Mouse (Mus musculus) midbrain, embryonic 11.5 days (tissue): Measurements from ENCODE around the gene Tesc. TPM values are rescaled to one million over a fixed set of nuclear protein-coding genes. Genes with fewer than 3 reads are reported as not detected.
A peak's percentile ranks its signal among the peaks of the same experiment; 100 is the strongest.

Experiments
- ATAC-seq: fragments of 200-750 bp; cut with Nextera tagmentation; 2 replicates; pipeline ENCODE4 v1.8.0; 2017; ENCODE audit warnings: moderate TSS enrichment, moderate library complexity; ENCODE audit not compliant: low FRiP score
- DNase-seq: peaks from one replicate; pipeline ENCODE4 v3.0.0; 2015; ENCODE audit warnings: low spot score; ENCODE audit errors: missing footprints
- H3K27ac ChIP-seq: fragments of 300-500 bp; sonication (generic); 2 replicates; pipeline ENCODE4 v1.5.1; 2014; ENCODE audit warnings: low read depth, low read length
- H3K27me3 ChIP-seq: fragments of 300-500 bp; sonication (generic); 2 replicates; pipeline ENCODE4 v1.6.1; 2014; ENCODE audit warnings: mild to moderate bottlenecking, low read length, moderate library complexity, mixed read lengths; ENCODE audit not compliant: control insufficient read depth, insufficient read depth
- H3K36me3 ChIP-seq: fragments of 300-500 bp; sonication (generic); 2 replicates; pipeline ENCODE4 v1.6.1; 2014; ENCODE audit warnings: mild to moderate bottlenecking, low read length, moderate library complexity, mixed read lengths; ENCODE audit not compliant: control insufficient read depth, insufficient read depth
- H3K4me1 ChIP-seq: fragments of 300-500 bp; sonication (generic); 2 replicates; pipeline ENCODE4 v1.6.1; 2014; ENCODE audit warnings: low read length; ENCODE audit not compliant: control insufficient read depth, insufficient read depth
- H3K4me2 ChIP-seq: fragments of 300-500 bp; sonication (generic); 2 replicates; pipeline ENCODE4 v1.6.1; 2014; ENCODE audit warnings: mild to moderate bottlenecking, moderate library complexity
- H3K4me3 ChIP-seq: fragments of 300-500 bp; sonication (generic); 2 replicates; pipeline ENCODE4 v1.5.1; 2014; ENCODE audit warnings: low read depth, low read length
- H3K9ac ChIP-seq: fragments of 300-500 bp; sonication (generic); 2 replicates; pipeline ENCODE4 v1.6.1; 2014; ENCODE audit warnings: low read length
- H3K9me3 ChIP-seq: fragments of 300-500 bp; sonication (generic); 2 replicates; pipeline ENCODE4 v1.6.1; 2016; ENCODE audit warnings: low read length; ENCODE audit not compliant: control insufficient read depth
- WGBS: fragments of 180-500 bp; shearing (Covaris S2); extraction: QIAGEN DNeasy Blood & Tissue Kit; methylation state at CpG from one replicate; pipeline ENCODE4 v1.1.7; 2014; 5-methylcytosine and 5-hydroxymethylcytosine counted together
- polyA plus RNA-seq: library from polyadenylated mRNA; unstranded; fragments of >200 nt; fragmentation: Nextera tagmentation; extraction: Ambion mirVana; gene quantifications from 2 replicates; pipeline ENCODE4 v1.2.1, GENCODE M21; 2014

Tesc gene
- polyA plus RNA-seq, 1 experiment from 2014 or later: 1.2 TPM

- ATAC-seq: peak; percentile 40; the same call in 1 of the 2 replicates
- peaks cover 11% of the 10 kb centered on the region for H3K36me3 ChIP-seq
- H3K9ac ChIP-seq: no peak overlapping the region
- no peak overlapping the region for H3K27ac ChIP-seq
- DNase-seq: no peak
- H3K9me3 ChIP-seq: no peaks in the 10 kb centered on the region
- 78% methylated on average over 11 of the region's 11 CpGs for WGBS
- no peak overlapping the region for H3K4me2 ChIP-seq
- H3K4me1 ChIP-seq: no peaks in the 10 kb centered on the region
- no peaks in the 10 kb centered on the region for H3K27me3 ChIP-seq
- H3K4me3 ChIP-seq: no peak overlapping the region
These were observed 65.9 kb downstream of the Tesc start for GRCm38 (mm10) chr5:118093321-118094035.

- ATAC-seq (no peak), DNase-seq (no peak)
- Histone ChIP-seq H3K27me3 (no peaks in the 10 kb centered on the region), H3K9me3 (no peaks in the 10 kb centered on the region), H3K4me1 (no peaks in the 10 kb centered on the region), H3K4me2 (no peak overlapping the region), H3K4me3 (no peak overlapping the region), H3K9ac (no peak overlapping the region), H3K36me3 (peaks cover 11% of the 10 kb centered on the region), H3K27ac (no peak overlapping the region)
- 91% methylated on average over 11 of the region's 11 CpGs for WGBS
These were observed 67.9 kb downstream of the Tesc start for GRCm38 (mm10) chr5:118095433-118095832.

- Histone ChIP-seq H3K36me3 (peaks cover 11% of the 10 kb centered on the region), H3K9ac (no peak overlapping the region), H3K4me3 (no peak overlapping the region), H3K27me3 (no peaks in the 10 kb centered on the region), H3K9me3 (no peaks in the 10 kb centered on the region), H3K4me2 (no peak overlapping the region), H3K4me1 (no peaks in the 10 kb centered on the region), H3K27ac (no peak overlapping the region)
- WGBS: 86% methylated on average over 4 of the region's 4 CpGs
- no peak for DNase-seq
- ATAC-seq: no peak
These were observed 68.3 kb downstream of the Tesc start for GRCm38 (mm10) chr5:118095849-118096248.

- Histone ChIP-seq H3K9ac (no peak overlapping the region), H3K9me3 (no peaks in the 10 kb centered on the region), H3K4me3 (no peak overlapping the region), H3K36me3 (peaks cover 8% of the 10 kb centered on the region), H3K27me3 (no peaks in the 10 kb centered on the region), H3K4me2 (no peak overlapping the region), H3K4me1 (no peaks in the 10 kb centered on the region), H3K27ac (no peak overlapping the region)
- no peak for ATAC-seq
- 89% methylated on average over 3 of the region's 3 CpGs for WGBS
- no peak for DNase-seq
These were observed 68.8 kb downstream of the Tesc start for GRCm38 (mm10) chr5:118096317-118096716.

GRCm38 (mm10) chr5:118099069-118099869 is 71.7 kb downstream of the Tesc start:
- WGBS: 85% methylated on average over 11 of the region's 11 CpGs
- Histone ChIP-seq H3K4me1 (no peaks in the 10 kb centered on the region), H3K27ac (no peak overlapping the region), H3K36me3 (peaks cover 2% of the 10 kb centered on the region; the same call in 1 of the 2 replicates), H3K9ac (no peak overlapping the region), H3K4me2 (no peak overlapping the region), H3K27me3 (no peaks in the 10 kb centered on the region), H3K4me3 (no peak overlapping the region), H3K9me3 (no peaks in the 10 kb centered on the region)
- DNase-seq: no peak
- ATAC-seq: no peak

GRCm38 (mm10) chr5:118099870-118100478 is 72.4 kb downstream of the Tesc start:
- no peak overlapping the region for H3K27ac ChIP-seq
- no peaks in the 10 kb centered on the region for H3K27me3 ChIP-seq
- no peak for ATAC-seq
- no peaks in the 10 kb centered on the region for H3K9me3 ChIP-seq
- no peaks in the 10 kb centered on the region; the same call in 1 of the 2 replicates for H3K36me3 ChIP-seq
- WGBS: 89% methylated on average over 8 of the region's 8 CpGs
- H3K4me2 ChIP-seq: no peak overlapping the region
- H3K4me3 ChIP-seq: no peak overlapping the region
- H3K4me1 ChIP-seq: no peaks in the 10 kb centered on the region
- no peak for DNase-seq
- no peak overlapping the region for H3K9ac ChIP-seq

GRCm38 (mm10) chr5:118105536-118105935 is 78.0 kb downstream of the Tesc start:
- Histone ChIP-seq H3K27me3 (no peaks in the 10 kb centered on the region), H3K4me3 (no peak overlapping the region), H3K36me3 (no peaks in the 10 kb centered on the region), H3K4me2 (no peak overlapping the region), H3K27ac (no peak overlapping the region), H3K9ac (no peak overlapping the region), H3K4me1 (no peaks in the 10 kb centered on the region), H3K9me3 (no peaks in the 10 kb centered on the region)
- WGBS: 91% methylated on average over 8 of the region's 8 CpGs
- no peak for DNase-seq
- no peak for ATAC-seq

GRCm38 (mm10) chr5:118106667-118107066 is 79.1 kb downstream of the Tesc start:
- DNase-seq (no peak), ATAC-seq (no peak)
- Histone ChIP-seq H3K27ac (no peak overlapping the region), H3K27me3 (no peaks in the 10 kb centered on the region), H3K4me3 (no peak overlapping the region), H3K4me2 (no peak overlapping the region), H3K4me1 (no peaks in the 10 kb centered on the region), H3K9ac (no peak overlapping the region), H3K36me3 (no peaks in the 10 kb centered on the region; the same call in 1 of the 2 replicates), H3K9me3 (no peaks in the 10 kb centered on the region)
- 95% methylated on average over 10 of the region's 10 CpGs for WGBS
